Mouse (Mus musculus) C2C12 (cell line): ENCODE measurements around the gene Atp7a. TPM values are rescaled to one million over a fixed set of nuclear protein-coding genes. Genes with fewer than 3 reads are reported as not detected.

ENCODE experiments used
- H3K27me3 ChIP-seq: one replicate; pipeline ENCODE4 v1.6.1; 2011; ENCODE audit not compliant: control insufficient read depth, insufficient read depth, insufficient read length
- H3K36me3 ChIP-seq: one replicate; pipeline ENCODE4 v1.6.1; 2011; ENCODE audit not compliant: control insufficient read depth, insufficient read depth
- H3K4me3 ChIP-seq: one replicate; pipeline ENCODE4 v1.5.1; 2011; ENCODE audit warnings: mild to moderate bottlenecking, control low read depth; ENCODE audit not compliant: poor library complexity, insufficient read depth, severe bottlenecking
- H3K79me2 ChIP-seq: one replicate; pipeline ENCODE4 v1.6.1; 2011; ENCODE audit not compliant: control insufficient read depth, insufficient read depth
- H3K79me3 ChIP-seq: one replicate; pipeline ENCODE4 v1.6.1; 2011; ENCODE audit warnings: low read depth, control low read depth
- H3ac ChIP-seq: one replicate; pipeline ENCODE3; 2011; ENCODE audit warnings: low read depth; ENCODE audit not compliant: control insufficient read depth, insufficient read length
- CEBPB ChIP-seq: IDR thresholded peaks from one replicate; pipeline ENCODE4 v1.6.1; 2011; ENCODE audit warnings: low read depth, mild to moderate bottlenecking, control low read depth, moderate library complexity
- CTCF ChIP-seq: IDR thresholded peaks from one replicate; pipeline ENCODE4 v1.5.1; 2011; ENCODE audit not compliant: control insufficient read depth, insufficient read depth, insufficient read length
- FOSL1 ChIP-seq: IDR thresholded peaks from one replicate; pipeline ENCODE4 v1.8.0; 2011; ENCODE audit warnings: mild to moderate bottlenecking, low read length; ENCODE audit not compliant: poor library complexity, insufficient read depth, severe bottlenecking
- MAX ChIP-seq: IDR thresholded peaks from one replicate; pipeline ENCODE4 v1.6.1; 2011; ENCODE audit warnings: mild to moderate bottlenecking, control low read depth
- MYOD1 ChIP-seq: IDR thresholded peaks from one replicate; pipeline ENCODE4 v1.6.1; 2011; ENCODE audit warnings: low read depth; ENCODE audit not compliant: control insufficient read depth, insufficient read length
- USF1 ChIP-seq: IDR thresholded peaks from one replicate; pipeline ENCODE4 v1.6.1; 2011; ENCODE audit warnings: low read depth, mild to moderate bottlenecking, control low read depth, moderate library complexity
- polyA plus RNA-seq: library from polyadenylated mRNA; unstranded; fragments of >200 nt; fragmentation: generic; extraction: Trizol; gene quantifications from one replicate; pipeline ENCODE4 v1.2.1, GENCODE M21; 2012; ENCODE audit warnings: missing spikeins

Atp7a gene
- polyA plus RNA-seq, 1 experiment = 2.1 TPM

- TF ChIP-seq MYOD1 (no peak), CTCF (no peak), CEBPB (no peak), USF1 (no peak), FOSL1 (no peak), MAX (no peak)
- Histone ChIP-seq H3K79me2 (no peaks in the 10 kb centered on the region), H3K27me3 (no peaks in the 10 kb centered on the region), H3K36me3 (no peaks in the 10 kb centered on the region), H3K79me3 (no peaks in the 10 kb centered on the region), H3ac (no peak overlapping the region), H3K4me3 (no peak overlapping the region)
Measured at GRCm38 (mm10) chrX:106171853-106172154, 144.7 kb downstream of the Atp7a start.

Other genes with a start within 250 kb of the Atp7a start
- 7.9 TPM for gene Atrx, start 97.9 kb upstream of the Atp7a start, polyA plus RNA-seq
- 12.2 TPM for gene Magt1, start 15.4 kb upstream of the Atp7a start, polyA plus RNA-seq
- 194 TPM for gene Cox7b, start 11.6 kb upstream of the Atp7a start, polyA plus RNA-seq
- gene Tlr13, start 115.9 kb downstream of the Atp7a start, polyA plus RNA-seq = not detected
- gene Pgk1, start 159.8 kb downstream of the Atp7a start, polyA plus RNA-seq = 880 TPM
- gene Taf9b, start 193.9 kb downstream of the Atp7a start, polyA plus RNA-seq = 1.6 TPM
- not detected for gene Fnd3c2, start 228.1 kb downstream of the Atp7a start, polyA plus RNA-seq